Mouse (Mus musculus) liver, adult 2 months (tissue): ENCODE results near the gene Napb.

ENCODE experiments used
- CTCF ChIP-seq: fragments of 200-500 bp; IDR thresholded peaks from 2 replicates; pipeline ENCODE4 v1.5.1; 2011; ENCODE audit warnings: low read depth, low read length, control low read depth
- POLR2A ChIP-seq: fragments of 200-500 bp; IDR thresholded peaks from 2 replicates; pipeline ENCODE4 v1.6.1; 2011; ENCODE audit warnings: low read length, control low read depth; ENCODE audit not compliant: insufficient read depth; ENCODE audit errors: extremely low read depth

DNA sequence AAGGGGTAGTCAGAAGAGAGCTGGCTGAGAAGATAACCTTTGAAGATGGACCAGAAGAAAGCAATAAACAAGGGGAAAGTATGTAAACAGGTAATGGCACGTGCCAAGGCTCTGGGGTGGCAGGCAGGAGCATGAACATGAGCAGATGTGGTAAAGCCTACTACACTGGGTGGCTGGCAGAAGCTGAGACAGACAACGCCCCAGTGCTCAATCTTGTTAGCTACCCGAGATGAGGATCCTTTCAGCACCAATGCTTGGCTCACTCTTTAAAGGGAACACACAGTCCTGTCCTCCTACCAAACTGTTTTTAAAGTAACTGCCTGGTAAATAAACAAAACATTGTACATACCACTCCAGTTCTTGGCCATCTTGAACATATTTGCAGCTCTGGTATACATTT is 19.9 kb downstream of the Napb start:
- no peak for TF ChIP-seq CTCF
- TF ChIP-seq POLR2A: no peak
